Mouse (Mus musculus): ENCODE results near the gene Sept9.

GRCm38 (mm10) chr11:117309918-117310287 is 110.4 kb downstream of the Sept9 start:
- TF ChIP-seq CTCF (IDR thresholded peaks at IDR 0.05; ENCODE audit: low read depth, low read length) (no peak), GATA2 (IDR thresholded peaks at IDR 0.05; ENCODE audit: borderline replicate concordance, low read depth, low read length) (no peak)

Data from G1E (cell line).